8 mouse cellular contexts compared by ENCODE assay signal in genomic region chr3:104789312-104789605, GRCm38 (mm10). TPM values are rescaled to one million over a fixed set of nuclear protein-coding genes. Genes with fewer than 3 reads are reported as not detected.
DNase-seq lines count a peak whose midpoint lies in the region; ATAC-seq and TF ChIP-seq lines count a peak whose summit lies in the region.

No protein-coding gene starts in this region.

- H3K9ac ChIP-seq in liver, adult 2 months (ENCODE audit: low read depth, low read length) = peak overlapping the region; percentile 89
- H3K9ac ChIP-seq in embryonic facial prominence, embryonic 15.5 days = peak overlapping the region; percentile 65
- H3K9ac ChIP-seq in neural tube, embryonic 13.5 days = peak overlapping the region; percentile 72

- TF ChIP-seq CTCF in liver, adult 2 months (IDR thresholded peaks at IDR 0.05; ENCODE audit: low read depth, low read length) = no peak

- no peaks in the 10 kb centered on the region for H3K36me3 ChIP-seq in liver, adult 2 months (ENCODE audit: control insufficient read depth, insufficient read depth, low read length)
- H3K36me3 ChIP-seq in embryonic facial prominence, embryonic 15.5 days = peaks cover 17% of the 10 kb centered on the region; the same call in 1 of the 2 replicates
- H3K36me3 ChIP-seq in neural tube, embryonic 13.5 days = no peaks in the 10 kb centered on the region

- H3K9me3 ChIP-seq in embryonic facial prominence, embryonic 15.5 days (replicated peaks) = no peaks in the 10 kb centered on the region
- no peaks in the 10 kb centered on the region for H3K9me3 ChIP-seq in neural tube, embryonic 13.5 days

- no peaks in the 10 kb centered on the region for H3K27me3 ChIP-seq in liver, adult 2 months (ENCODE audit: control insufficient read depth, insufficient read depth, low read length)
- no peaks in the 10 kb centered on the region; the same call in 1 of the 2 replicates for H3K27me3 ChIP-seq in embryonic facial prominence, embryonic 15.5 days
- peaks cover 30% of the 10 kb centered on the region for H3K27me3 ChIP-seq in neural tube, embryonic 13.5 days

- peaks cover 15% of the 10 kb centered on the region for H3K4me1 ChIP-seq in liver, adult 2 months (ENCODE audit: control insufficient read depth, insufficient read depth, low read length)
- H3K4me1 ChIP-seq in embryonic facial prominence, embryonic 15.5 days = peaks cover 53% of the 10 kb centered on the region
- peaks cover 61% of the 10 kb centered on the region for H3K4me1 ChIP-seq in neural tube, embryonic 13.5 days (replicated peaks)

- H3K27ac ChIP-seq in liver, adult 2 months (replicated peaks; ENCODE audit: insufficient read depth, low read depth, low read length) = peak overlapping the region; percentile 59
- peak overlapping the region; percentile 86 for H3K27ac ChIP-seq in embryonic facial prominence, embryonic 15.5 days (replicated peaks)
- peak overlapping the region; percentile 62 for H3K27ac ChIP-seq in neural tube, embryonic 13.5 days (replicated peaks)

- peak overlapping the region; percentile 82 for H3K4me3 ChIP-seq in liver, adult 2 months (ENCODE audit: insufficient read depth, low read depth, low read length)
- peak overlapping the region; percentile 75 for H3K4me3 ChIP-seq in embryonic facial prominence, embryonic 15.5 days (replicated peaks)
- peak overlapping the region; percentile 45 for H3K4me3 ChIP-seq in neural tube, embryonic 13.5 days

- DNase-seq in liver, adult 2 months (ENCODE audit: extremely low read depth, low read depth, low spot score) = no peak
- DNase-seq in liver = no peak
- peak; percentile 53 to 68 for DNase-seq in kidney, postnatal 4 days
- no peak for DNase-seq in layer of hippocampus, adult 18-20 months (ENCODE audit: low spot score in 2 of 2)

- WGBS in liver, adult 2 months = 4% methylated on average over 10 of the region's 10 CpGs
- WGBS in embryonic facial prominence, embryonic 15.5 days = 2% methylated on average over 10 of the region's 10 CpGs
- 3% methylated on average over 10 of the region's 10 CpGs for WGBS in neural tube, embryonic 13.5 days

- peak overlapping the region; percentile 84 for H3K4me2 ChIP-seq in embryonic facial prominence, embryonic 15.5 days (replicated peaks)
- peak overlapping the region; percentile 86 for H3K4me2 ChIP-seq in neural tube, embryonic 13.5 days

- H3K79me2 ChIP-seq in liver, adult 2 months (ENCODE audit: control insufficient read depth, insufficient read depth, low read length) = no peaks in the 10 kb centered on the region

- TF ChIP-seq POLR2A in liver, adult 2 months (IDR thresholded peaks at IDR 0.05; ENCODE audit: extremely low read depth, insufficient read depth, low read length) = no peak

- 0 out of 2 replicates have a peak, but pooled peaks have one; percentile 1 for ATAC-seq in embryonic facial prominence, embryonic 15.5 days (ENCODE audit: insufficient number of reproducible peaks, low FRiP score, low TSS enrichment, low read depth)
- ATAC-seq in neural tube, embryonic 13.5 days (ENCODE audit: low read depth) = peak; percentile 24; the same call in 1 of the 2 replicates
- ATAC-seq in activated CD4-positive, CD25-positive, alpha-beta regulatory T cell, adult 4 months = no peak
- no peak for ATAC-seq in frontal cortex, adult (ENCODE audit: low TSS enrichment)

RNA-seq across cellular contexts. Expression of gene Rhoc, which starts 1.1 kb away (rescaled TPM):
- 10.0 and 15.5 TPM in 2 replicates for total RNA-seq in liver, adult 2 months (2014; rRNA removed)
- polyA plus RNA-seq in liver, adult 2 months (2012; rRNA removed) = 9.1 and 11.7 TPM in 2 replicates
- 163 and 174 TPM in 2 replicates for polyA plus RNA-seq in embryonic facial prominence, embryonic 15.5 days (2015; fragmentation: Nextera tagmentation; extraction: Ambion mirVana)
- polyA plus RNA-seq in neural tube, embryonic 13.5 days (2015; fragmentation: Nextera tagmentation; extraction: Ambion mirVana) = 82.9 and 83.0 TPM in 2 replicates
- polyA plus RNA-seq in activated CD4-positive, CD25-positive, alpha-beta regulatory T cell, adult 4 months (2017; shearing (Covaris generic)) = 1 to 10 TPM; 7.3 to 9.9 TPM
- 10 to 100 TPM; 20.5 to 21.6 TPM for total RNA-seq in layer of hippocampus, adult 18-20 months (2021)

RNA-seq across cellular contexts. Expression of gene Fam19a3, which starts 7.6 kb away (rescaled TPM):
- under 0.01 and 0.07 TPM in 2 replicates for total RNA-seq in liver, adult 2 months (2014; rRNA removed)
- 0.04 and 0.05 TPM in 2 replicates for polyA plus RNA-seq in liver, adult 2 months (2012; rRNA removed)
- polyA plus RNA-seq in embryonic facial prominence, embryonic 15.5 days (2015; fragmentation: Nextera tagmentation; extraction: Ambion mirVana) = 0.12 and 0.20 TPM in 2 replicates
- polyA plus RNA-seq in neural tube, embryonic 13.5 days (2015; fragmentation: Nextera tagmentation; extraction: Ambion mirVana) = not detected in 2 replicates
- 1 to 10 TPM in 1 of 2 experiments, under 1 TPM in 1; 0.83 to 1.4 TPM for polyA plus RNA-seq in activated CD4-positive, CD25-positive, alpha-beta regulatory T cell, adult 4 months (2017; shearing (Covaris generic))
- not detected for total RNA-seq in layer of hippocampus, adult 18-20 months (2021)

RNA-seq across cellular contexts. Expression of gene Ppm1j, which starts 8.4 kb away (rescaled TPM):
- 0.28 and 0.54 TPM in 2 replicates for total RNA-seq in liver, adult 2 months (2014; rRNA removed)
- 0.65 and 1.4 TPM in 2 replicates for polyA plus RNA-seq in liver, adult 2 months (2012; rRNA removed)
- polyA plus RNA-seq in embryonic facial prominence, embryonic 15.5 days (2015; fragmentation: Nextera tagmentation; extraction: Ambion mirVana) = 4.7 and 4.8 TPM in 2 replicates
- 1.5 and 1.9 TPM in 2 replicates for polyA plus RNA-seq in neural tube, embryonic 13.5 days (2015; fragmentation: Nextera tagmentation; extraction: Ambion mirVana)
- polyA plus RNA-seq in activated CD4-positive, CD25-positive, alpha-beta regulatory T cell, adult 4 months (2017; shearing (Covaris generic)) = 10 to 100 TPM; 24.1 to 28.0 TPM
- total RNA-seq in layer of hippocampus, adult 18-20 months (2021) = under 1 TPM; 0.37 to 0.38 TPM

RNA-seq across cellular contexts. Expression of gene Mov10, which starts 29.1 kb away (rescaled TPM):
- 9.3 and 12.4 TPM in 2 replicates for total RNA-seq in liver, adult 2 months (2014; rRNA removed)
- polyA plus RNA-seq in liver, adult 2 months (2012; rRNA removed) = 11.6 and 15.9 TPM in 2 replicates
- polyA plus RNA-seq in embryonic facial prominence, embryonic 15.5 days (2015; fragmentation: Nextera tagmentation; extraction: Ambion mirVana) = 44.7 and 47.0 TPM in 2 replicates
- polyA plus RNA-seq in neural tube, embryonic 13.5 days (2015; fragmentation: Nextera tagmentation; extraction: Ambion mirVana) = 13.4 and 13.8 TPM in 2 replicates
- polyA plus RNA-seq in activated CD4-positive, CD25-positive, alpha-beta regulatory T cell, adult 4 months (2017; shearing (Covaris generic)) = 10 to 100 TPM; 16.2 to 34.8 TPM
- total RNA-seq in layer of hippocampus, adult 18-20 months (2021) = 1 to 10 TPM; 7.9 to 9.7 TPM

Comparison
In these comparisons a context has a peak if more than half of its experiments do, and no peak if none do; other contexts are left out.
1. DNase-seq: peak in kidney, postnatal 4 days (2 of 2); none in liver, adult 2 months (single experiment), liver (single experiment) and layer of hippocampus, adult 18-20 months (0 of 2).
2. ATAC-seq: peak in embryonic facial prominence, embryonic 15.5 days (single experiment) and neural tube, embryonic 13.5 days (single experiment); none in activated CD4-positive, CD25-positive, alpha-beta regulatory T cell, adult 4 months (single experiment) and frontal cortex, adult (single experiment).
3. Peak in every context shown above with its lines, with median percentiles within 50 percentile points of each other: H3K27ac ChIP-seq, H3K4me3 ChIP-seq and H3K9ac ChIP-seq.